Mouse (Mus musculus) kidney, embryonic 14.5 days (tissue): ENCODE results near the gene Brpf1. TPM values are rescaled to one million over a fixed set of nuclear protein-coding genes. Genes with fewer than 3 reads are reported as not detected.

Experiments used
- ATAC-seq: fragments of 200-750 bp; cut with Nextera tagmentation; 2 replicates; pipeline ENCODE4 v1.8.0; 2017; ENCODE audit warnings: moderate number of reproducible peaks, mild to moderate bottlenecking, moderate TSS enrichment, moderate library complexity; ENCODE audit not compliant: low FRiP score, low TSS enrichment
- H3K27ac ChIP-seq: fragments of 300-500 bp; sonication (generic); 2 replicates; pipeline ENCODE4 v1.5.1; 2014; ENCODE audit warnings: low read depth, mild to moderate bottlenecking, low read length, moderate library complexity, mixed read lengths
- H3K27me3 ChIP-seq: fragments of 300-500 bp; sonication (generic); 2 replicates; pipeline ENCODE4 v1.6.1; 2014; ENCODE audit warnings: mild to moderate bottlenecking, low read length; ENCODE audit not compliant: control insufficient read depth, insufficient read depth
- H3K36me3 ChIP-seq: fragments of 300-500 bp; sonication (generic); 2 replicates; pipeline ENCODE4 v1.6.1; 2014; ENCODE audit warnings: low read length, mixed read lengths; ENCODE audit not compliant: control insufficient read depth, insufficient read depth
- H3K4me1 ChIP-seq: fragments of 300-500 bp; sonication (generic); 2 replicates; pipeline ENCODE4 v1.6.1; 2014; ENCODE audit warnings: low read length, mixed read lengths; ENCODE audit not compliant: control insufficient read depth, insufficient read depth
- H3K4me2 ChIP-seq: fragments of 300-500 bp; sonication (generic); replicated peaks from 2 replicates; pipeline ENCODE4 v1.6.1; 2014; ENCODE audit warnings: low read depth, mild to moderate bottlenecking, low read length
- H3K4me3 ChIP-seq: fragments of 300-500 bp; sonication (generic); 2 replicates; pipeline ENCODE4 v1.5.1; 2014; ENCODE audit warnings: mild to moderate bottlenecking, low read length
- H3K9ac ChIP-seq: fragments of 300-500 bp; sonication (generic); 2 replicates; pipeline ENCODE4 v1.6.1; 2014; ENCODE audit warnings: low read depth, mild to moderate bottlenecking, low read length, moderate library complexity
- H3K9me3 ChIP-seq: fragments of 300-500 bp; sonication (generic); 2 replicates; pipeline ENCODE4 v1.6.1; 2016; ENCODE audit warnings: low read length; ENCODE audit not compliant: control insufficient read depth
- WGBS: fragments of 180-500 bp; shearing (Covaris S2); extraction: QIAGEN DNeasy Blood & Tissue Kit; methylation state at CpG from one replicate; pipeline ENCODE4 v1.1.7; 2014; 5-methylcytosine and 5-hydroxymethylcytosine counted together
- polyA plus RNA-seq: library from polyadenylated mRNA; unstranded; fragments of >200 nt; fragmentation: Nextera tagmentation; extraction: Ambion mirVana; gene quantifications from 2 replicates; pipeline ENCODE4 v1.2.1, GENCODE M21; 2014

Gene Brpf1
- polyA plus RNA-seq, 1 experiment from 2014 or later, result 27.2 TPM

DNA sequence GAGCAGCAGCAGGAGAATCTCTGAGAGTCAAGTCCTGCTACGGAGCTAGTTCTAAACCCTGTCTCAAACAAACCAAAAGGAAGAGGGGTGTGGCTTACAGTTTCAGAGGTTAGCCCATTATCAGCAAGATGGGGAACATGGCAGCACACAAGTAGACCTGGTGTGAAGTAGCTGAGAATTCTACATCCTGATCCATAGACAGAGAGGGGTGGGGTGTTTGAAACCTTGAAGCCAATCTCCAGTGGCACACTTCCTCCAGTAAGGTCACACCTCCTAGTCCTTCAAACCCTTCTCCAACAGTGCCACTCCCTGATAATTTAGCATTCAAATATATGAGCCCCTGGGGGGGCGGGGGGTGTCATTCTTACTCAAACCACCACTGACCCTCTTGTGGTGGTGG, 10.9 kb upstream of the Brpf1 start:
- H3K9ac ChIP-seq, result no peak overlapping the region
- H3K4me1 ChIP-seq, result no peaks in the 10 kb centered on the region
- no peaks in the 10 kb centered on the region for H3K27me3 ChIP-seq
- 88% methylated on average over 2 of the region's 2 CpGs for WGBS
- no peak for ATAC-seq
- no peak overlapping the region for H3K27ac ChIP-seq
- H3K4me3 ChIP-seq, result no peak overlapping the region
- H3K9me3 ChIP-seq, result no peaks in the 10 kb centered on the region
- H3K4me2 ChIP-seq, result no peak overlapping the region
- no peaks in the 10 kb centered on the region for H3K36me3 ChIP-seq

DNA sequence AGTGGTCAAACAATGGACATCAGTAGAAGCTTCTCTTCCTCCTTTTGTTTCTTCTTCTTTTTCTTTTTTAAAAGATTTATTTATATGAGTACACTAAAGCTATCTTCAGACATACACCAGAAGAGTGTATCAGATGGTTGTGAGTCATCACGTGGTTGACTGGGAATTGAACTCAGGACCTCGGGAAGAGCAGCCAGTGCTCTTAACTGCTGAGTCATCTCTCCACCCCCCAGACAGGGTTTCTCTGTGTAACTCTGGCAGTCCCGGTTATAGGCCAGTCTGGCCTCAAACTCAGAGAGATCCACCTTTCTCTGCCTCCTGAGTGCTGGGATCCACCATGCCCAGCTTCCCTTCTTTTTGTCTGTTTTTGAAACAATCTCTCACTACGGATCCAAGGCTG, 10.3 kb upstream of the Brpf1 start:
- 64% methylated on average over 4 of the region's 4 CpGs for WGBS

DNA sequence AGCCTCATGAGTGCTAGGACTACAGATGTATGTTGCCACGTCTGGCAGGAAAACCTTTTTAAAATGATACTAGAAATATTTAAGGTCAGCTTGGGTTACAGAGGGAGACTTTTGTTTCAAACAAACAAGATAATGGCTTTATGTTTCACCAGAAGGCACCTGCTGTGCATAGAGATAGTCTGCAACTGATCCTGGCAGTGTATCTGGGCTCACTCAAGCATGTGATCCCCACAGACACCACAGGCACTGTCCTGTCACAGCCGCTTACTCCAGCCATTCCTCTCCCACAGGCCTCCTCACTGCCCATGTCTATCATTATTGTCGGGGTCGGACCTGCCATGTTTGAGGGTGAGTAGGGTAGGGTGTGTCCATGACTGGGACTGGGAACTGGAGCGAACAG, 5.6 kb upstream of the Brpf1 start:
- no peak overlapping the region for H3K4me3 ChIP-seq
- H3K36me3 ChIP-seq, result no peaks in the 10 kb centered on the region
- H3K4me2 ChIP-seq, result no peak overlapping the region
- 78% methylated on average over 5 of the region's 5 CpGs for WGBS
- no peak overlapping the region for H3K9ac ChIP-seq
- H3K9me3 ChIP-seq, result no peaks in the 10 kb centered on the region
- H3K4me1 ChIP-seq, result 0 out of 2 replicates have a peak, but pooled peaks cover 5% of the 10 kb centered on the region
- H3K27ac ChIP-seq, result no peak overlapping the region
- H3K27me3 ChIP-seq, result no peaks in the 10 kb centered on the region
- no peak for ATAC-seq

More for the DNA sequence above, 10.3 kb upstream of the Brpf1 start:
- no peak for ATAC-seq
- Histone ChIP-seq H3K9me3 (no peaks in the 10 kb centered on the region), H3K9ac (no peak overlapping the region), H3K27me3 (no peaks in the 10 kb centered on the region), H3K36me3 (no peaks in the 10 kb centered on the region), H3K4me3 (no peak overlapping the region), H3K4me2 (no peak overlapping the region), H3K4me1 (no peaks in the 10 kb centered on the region), H3K27ac (no peak overlapping the region)

DNA sequence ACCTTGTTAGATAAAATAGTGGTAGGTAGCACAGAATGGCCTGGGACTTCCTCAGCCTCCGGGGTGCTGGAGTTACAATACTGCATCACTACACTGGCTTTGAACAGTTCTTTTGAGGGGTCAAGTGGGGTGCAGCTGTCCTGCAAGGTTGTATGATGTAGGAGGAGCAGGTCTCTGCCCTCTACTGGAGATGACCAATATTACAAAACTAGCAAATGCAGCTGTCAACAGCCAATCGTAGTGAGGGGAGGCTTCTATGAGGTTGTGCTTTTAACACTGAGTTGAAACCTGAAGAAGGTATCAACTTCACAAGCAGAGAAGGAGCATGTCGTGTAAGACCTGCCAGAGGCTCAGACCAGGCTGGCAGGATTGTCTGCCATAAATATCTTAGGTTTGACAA, 4.7 kb upstream of the Brpf1 start:
- 22% methylated on average over 3 of the region's 3 CpGs for WGBS
- H3K36me3 ChIP-seq, result no peaks in the 10 kb centered on the region
- no peak overlapping the region for H3K4me2 ChIP-seq
- no peak for ATAC-seq
- no peak overlapping the region for H3K9ac ChIP-seq
- H3K4me1 ChIP-seq, result 0 out of 2 replicates have a peak, but pooled peaks cover 5% of the 10 kb centered on the region
- no peak overlapping the region for H3K4me3 ChIP-seq
- no peaks in the 10 kb centered on the region for H3K27me3 ChIP-seq
- no peak overlapping the region for H3K27ac ChIP-seq
- H3K9me3 ChIP-seq, result no peaks in the 10 kb centered on the region

DNA sequence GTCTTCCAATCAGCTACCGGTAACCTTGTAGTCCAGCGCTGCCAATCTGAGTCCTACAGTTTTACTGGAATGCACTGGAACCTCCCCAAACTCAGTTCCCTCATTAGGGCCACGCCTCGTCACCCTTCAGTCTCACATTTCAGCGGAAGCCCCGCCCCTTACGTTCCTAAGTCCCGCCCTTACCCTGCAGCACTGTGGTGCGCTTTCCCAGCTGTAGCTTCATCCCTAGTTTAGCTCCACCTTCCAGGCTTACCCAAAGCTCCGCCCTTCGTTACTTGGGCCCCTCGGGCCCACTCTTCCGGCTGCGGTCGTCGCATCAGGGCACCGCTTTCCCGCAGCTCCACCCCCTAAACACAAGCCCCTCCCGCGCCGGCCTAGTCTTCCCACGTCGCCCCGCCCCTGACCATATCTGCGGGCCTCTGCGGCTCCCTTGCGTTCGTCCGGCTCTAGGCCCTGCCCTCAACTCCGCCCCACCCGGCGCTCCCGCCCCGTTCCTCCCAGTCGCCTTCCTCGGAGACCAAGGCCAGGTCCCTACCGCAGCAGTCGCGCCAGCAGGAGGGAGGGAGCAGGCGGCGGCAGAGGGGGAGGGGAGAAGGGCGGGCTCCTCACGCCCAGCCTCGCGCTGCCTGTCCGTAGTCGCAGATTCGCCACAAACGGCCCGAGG, 483 bp upstream of the Brpf1 start:
- Histone ChIP-seq H3K9me3 (no peaks in the 10 kb centered on the region), H3K27ac (peak overlapping the region; percentile 98), H3K36me3 (peaks cover 16% of the 10 kb centered on the region), H3K4me2 (peak overlapping the region; percentile 95), H3K4me1 (peaks cover 12% of the 10 kb centered on the region; the same call in 1 of the 2 replicates), H3K4me3 (peak overlapping the region; percentile 75), H3K9ac (peak overlapping the region; percentile 96), H3K27me3 (no peaks in the 10 kb centered on the region)
- ATAC-seq, result peak; percentile 98
- WGBS, result 0% methylated on average over 49 of the region's 50 CpGs

DNA sequence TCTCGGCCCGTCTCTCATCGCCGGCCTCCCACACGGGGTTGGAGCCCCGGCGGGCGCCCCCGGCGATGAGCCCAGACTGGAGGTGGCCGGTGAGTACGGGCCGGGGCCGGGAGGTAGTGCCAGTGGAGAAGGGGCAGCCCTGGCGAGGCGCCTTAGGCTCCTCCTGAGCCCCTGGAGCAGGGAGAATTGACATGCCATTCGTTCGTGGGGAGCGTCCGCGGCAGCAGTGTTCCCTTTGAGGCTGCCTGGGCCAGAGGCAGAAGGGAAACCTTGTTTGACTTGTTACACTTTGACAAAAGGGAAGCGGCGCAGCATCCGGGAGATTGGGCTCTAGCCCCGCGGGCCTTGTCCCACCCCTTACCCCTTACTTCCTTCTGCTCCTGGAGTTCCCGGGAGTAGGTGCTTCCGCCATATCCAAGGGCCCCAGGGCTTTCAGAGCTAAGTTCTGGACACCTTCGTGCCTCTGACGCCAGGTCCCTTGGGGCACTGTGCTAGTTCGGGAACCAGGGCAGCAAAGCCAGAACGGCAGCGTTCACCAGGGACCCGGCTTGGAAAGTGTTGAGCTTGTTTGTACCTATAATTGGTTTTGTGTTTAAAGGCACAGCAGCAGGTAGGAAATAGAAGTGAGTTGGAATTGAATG, 664 bp downstream of the Brpf1 start:
- H3K4me1 ChIP-seq, result peaks cover 12% of the 10 kb centered on the region; the same call in 1 of the 2 replicates
- peak overlapping the region; percentile 95 for H3K4me2 ChIP-seq
- H3K9me3 ChIP-seq, result no peaks in the 10 kb centered on the region
- peaks cover 23% of the 10 kb centered on the region for H3K36me3 ChIP-seq
- H3K27ac ChIP-seq, result peak overlapping the region; percentile 98
- H3K9ac ChIP-seq, result peak overlapping the region; percentile 96
- 0 out of 2 replicates have a peak, but pooled peaks have one; percentile 2 for ATAC-seq
- H3K27me3 ChIP-seq, result no peaks in the 10 kb centered on the region
- H3K4me3 ChIP-seq, result peak overlapping the region; percentile 75
- under 1% methylated on average over 32 of the region's 34 CpGs for WGBS

DNA sequence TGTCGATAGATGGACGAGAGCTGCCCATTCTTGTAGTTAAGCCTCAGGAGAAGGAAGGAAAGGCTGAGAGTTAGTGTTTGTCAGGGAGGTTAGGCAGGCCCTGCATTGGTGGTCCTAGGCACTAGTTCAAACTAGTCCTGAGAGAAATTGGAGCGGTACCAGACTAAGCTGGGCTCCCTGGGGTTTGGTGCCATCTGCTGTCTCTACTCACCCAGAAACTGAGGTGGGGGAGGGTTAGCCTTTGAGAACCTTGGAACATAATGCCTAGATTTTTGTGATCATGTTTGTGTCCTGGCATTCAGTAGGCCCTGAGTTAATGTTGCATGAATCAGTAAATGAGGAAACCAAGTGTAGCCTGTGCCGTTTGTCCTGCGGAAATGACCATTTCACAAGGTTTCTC, 1.2 kb downstream of the Brpf1 start:
- no peak for ATAC-seq
- Histone ChIP-seq H3K36me3 (peaks cover 24% of the 10 kb centered on the region), H3K9ac (peak overlapping the region; percentile 96), H3K4me2 (peak overlapping the region; percentile 95), H3K27me3 (no peaks in the 10 kb centered on the region), H3K9me3 (no peaks in the 10 kb centered on the region), H3K4me1 (peaks cover 12% of the 10 kb centered on the region; the same call in 1 of the 2 replicates), H3K4me3 (peak overlapping the region; percentile 75), H3K27ac (peak overlapping the region; percentile 98)
- 22% methylated on average over 5 of the region's 5 CpGs for WGBS

DNA sequence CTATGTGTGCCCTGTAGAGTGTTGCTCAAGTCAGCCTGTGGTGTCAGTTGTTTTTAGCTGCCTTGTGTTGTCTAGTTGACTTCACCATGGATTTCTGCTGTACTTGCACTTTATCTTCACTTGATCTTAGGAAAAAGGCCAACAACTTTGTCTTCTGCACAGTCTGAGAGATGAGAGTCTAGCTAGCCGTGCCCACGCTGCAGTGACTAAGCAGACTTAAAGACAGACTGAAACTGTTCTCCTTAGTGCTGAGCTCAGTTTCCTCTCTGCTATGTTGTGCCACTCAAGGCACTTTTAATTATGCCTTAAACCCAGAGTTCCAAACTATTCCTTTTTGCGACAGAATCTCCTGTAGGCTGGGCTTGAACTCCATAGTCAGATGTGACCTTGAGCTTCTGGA, 9.0 kb downstream of the Brpf1 start:
- Histone ChIP-seq H3K4me2 (no peak overlapping the region), H3K27me3 (no peaks in the 10 kb centered on the region), H3K9me3 (no peaks in the 10 kb centered on the region), H3K9ac (no peak overlapping the region), H3K4me3 (no peak overlapping the region), H3K4me1 (no peaks in the 10 kb centered on the region), H3K27ac (no peak overlapping the region), H3K36me3 (peaks cover 87% of the 10 kb centered on the region)
- no peak for ATAC-seq
- 93% methylated on average over 3 of the region's 3 CpGs for WGBS
